Mouse (Mus musculus): Measurements from ENCODE around the gene Syne1. TPM values are rescaled to one million over a fixed set of nuclear protein-coding genes. Genes with fewer than 3 reads are reported as not detected.
"Not testable (repeated sequence)": the region's sequence is repeated elsewhere in the genome, so short reads cannot be mapped to it uniquely, and the experiment has no call there.

Syne1 gene
- polyA plus RNA-seq, 1 experiment: 4.3 TPM

DNA sequence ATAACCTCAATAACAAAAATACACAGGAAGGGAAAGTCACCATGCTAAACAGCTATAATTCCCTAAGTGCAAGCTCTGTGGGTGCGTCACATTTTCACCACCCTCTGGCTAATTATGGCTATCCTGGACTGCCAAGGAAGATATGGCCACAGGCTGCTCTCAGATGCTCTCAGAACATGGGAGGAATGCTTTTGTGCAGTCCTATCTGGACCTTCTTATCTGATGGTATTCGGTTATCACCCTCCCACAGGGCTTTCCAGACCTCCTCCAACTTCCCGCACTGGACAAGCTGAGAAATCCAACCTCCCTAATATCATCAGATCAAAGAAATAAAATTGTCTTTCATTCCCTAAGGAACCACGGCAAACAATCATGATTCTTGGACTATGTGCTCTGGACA is 28.4 kb downstream of the Syne1 start:
- 70% methylated on average over 4 of the region's 4 CpGs for WGBS
- no peak for DNase-seq (ENCODE audit: low read depth, low spot score)

DNA sequence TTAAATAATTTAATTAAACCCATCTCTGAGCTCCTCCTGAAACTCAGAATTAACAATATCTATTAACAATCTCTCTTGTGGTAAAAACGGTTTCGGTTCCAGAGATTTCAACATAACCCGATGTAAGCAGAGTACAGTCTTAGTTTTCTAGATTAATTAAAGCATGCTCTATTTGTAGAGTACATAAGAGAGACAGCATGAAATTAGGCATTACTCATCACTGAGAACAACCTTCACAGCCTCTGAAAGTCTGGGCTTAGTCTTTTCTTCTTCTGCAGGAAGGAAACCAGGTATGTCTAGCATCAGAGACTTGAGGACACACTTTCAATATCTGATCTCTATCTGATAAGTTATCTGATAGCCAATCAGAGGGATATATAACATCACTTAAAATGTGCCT is 29.0 kb downstream of the Syne1 start:
- 90% methylated on average over 3 of the region's 3 CpGs for WGBS

DNA sequence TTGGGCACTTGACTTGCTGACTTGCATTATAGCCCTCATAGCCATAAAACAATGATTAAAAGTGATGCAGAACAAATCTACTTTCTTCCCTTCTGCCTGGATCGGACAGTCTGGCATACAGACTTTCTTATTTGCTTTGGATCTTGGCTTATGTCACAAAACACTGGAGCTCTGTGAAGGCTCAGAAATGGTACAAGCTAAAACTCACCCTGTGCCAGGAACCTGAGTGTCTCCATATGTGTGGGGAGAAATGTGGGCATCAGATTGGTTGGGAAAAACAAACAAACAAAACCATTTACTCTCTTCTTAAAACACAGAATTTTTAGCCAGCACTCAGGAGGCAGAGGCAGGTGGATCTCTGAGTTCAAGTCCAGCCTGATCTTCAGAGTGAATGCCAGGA is 30.6 kb downstream of the Syne1 start:
- DNase-seq (ENCODE audit: low read depth, low spot score): no peak
- 64% methylated on average over 1 of the region's 1 CpGs for WGBS

More for the DNA sequence above, 29.0 kb downstream of the Syne1 start:
- DNase-seq (ENCODE audit: low read depth, low spot score): no peak

DNA sequence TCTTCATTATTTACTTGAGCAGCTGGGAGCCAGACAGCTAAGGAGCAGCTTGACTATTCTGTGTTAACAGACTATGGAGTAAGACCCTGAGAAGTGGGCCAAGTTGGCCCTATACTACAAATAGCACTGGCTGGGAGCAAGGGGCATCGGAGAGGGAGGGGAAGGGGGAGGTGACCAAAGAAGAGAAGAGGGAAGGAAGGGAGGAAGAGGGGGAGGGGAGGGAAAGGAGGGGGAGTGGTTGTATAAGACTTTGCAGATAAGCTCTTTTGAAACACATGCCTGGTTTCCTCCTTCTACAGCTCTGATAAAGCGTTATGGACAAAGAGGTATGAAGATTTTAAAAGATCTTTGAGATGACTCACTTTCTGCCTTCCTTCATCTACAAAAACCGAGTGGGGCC is 36.0 kb downstream of the Syne1 start:
- no peak for DNase-seq (ENCODE audit: low read depth, low spot score)
- whole genome bisulfite sequencing: 14% methylated on average over 3 of the region's 3 CpGs

DNA sequence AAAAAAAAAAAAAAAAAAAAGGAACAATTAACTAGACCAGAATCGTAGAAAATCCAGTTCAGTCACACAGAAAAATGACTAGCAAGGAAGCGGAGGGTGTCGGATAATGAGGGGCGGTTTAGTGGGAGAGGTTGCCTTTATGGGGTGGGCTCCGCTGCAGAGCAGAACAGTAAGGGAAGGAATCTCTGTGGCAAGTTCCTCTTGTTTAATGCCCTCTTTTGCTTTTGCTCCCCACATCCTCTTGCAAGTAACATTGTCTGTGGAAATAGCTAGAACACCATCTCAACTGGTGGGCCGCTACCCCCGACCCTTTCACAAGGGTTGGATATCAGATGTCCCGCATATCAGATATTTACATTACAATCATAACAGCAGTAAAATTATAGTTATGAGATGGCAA is 37.1 kb downstream of the Syne1 start:
- DNase-seq (ENCODE audit: low read depth, low spot score): no peak
- WGBS: 87% methylated on average over 8 of the region's 8 CpGs

DNA sequence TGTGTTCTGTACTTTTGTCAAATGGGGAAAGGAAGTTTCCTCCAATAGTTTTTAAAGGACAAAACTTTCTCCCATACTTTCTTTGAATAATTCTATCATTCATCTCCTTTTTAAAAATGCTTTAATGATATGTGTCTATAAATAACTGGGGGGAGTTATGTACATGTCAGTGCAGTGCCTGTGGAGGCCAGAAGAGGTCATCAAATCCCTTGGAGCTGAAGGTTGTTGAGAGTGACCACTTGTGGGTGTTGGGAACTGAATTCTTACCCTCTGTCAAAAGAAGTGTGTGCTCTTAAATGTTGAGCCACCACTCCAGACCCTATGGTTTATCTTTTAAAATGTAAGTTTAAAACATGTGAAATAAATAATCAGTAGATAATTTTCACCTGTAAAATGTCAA is 39.0 kb downstream of the Syne1 start:
- DNase-seq (ENCODE audit: low read depth, low spot score): no peak

DNA sequence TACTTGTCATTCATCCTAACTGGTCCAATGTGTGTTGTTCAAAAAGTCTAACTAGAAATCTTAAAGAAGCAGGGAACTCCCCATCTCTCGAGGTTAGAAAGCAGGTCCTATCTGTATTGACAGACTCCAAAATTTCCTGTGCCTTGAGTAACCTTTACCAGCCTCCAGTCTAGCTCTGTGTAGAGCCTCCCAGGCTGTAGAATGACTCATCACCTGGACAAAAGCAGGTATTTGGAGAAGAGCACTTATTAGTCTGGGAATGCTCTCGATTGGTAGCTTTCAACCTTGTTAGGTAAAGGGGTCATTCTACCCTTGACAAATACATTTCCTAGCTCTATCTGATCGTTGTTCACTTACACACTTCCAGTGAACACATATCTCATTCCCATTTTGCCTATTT is 39.9 kb downstream of the Syne1 start:
- no peak for DNase-seq (ENCODE audit: low read depth, low spot score)
- 48% methylated on average over 3 of the region's 3 CpGs for WGBS

DNA sequence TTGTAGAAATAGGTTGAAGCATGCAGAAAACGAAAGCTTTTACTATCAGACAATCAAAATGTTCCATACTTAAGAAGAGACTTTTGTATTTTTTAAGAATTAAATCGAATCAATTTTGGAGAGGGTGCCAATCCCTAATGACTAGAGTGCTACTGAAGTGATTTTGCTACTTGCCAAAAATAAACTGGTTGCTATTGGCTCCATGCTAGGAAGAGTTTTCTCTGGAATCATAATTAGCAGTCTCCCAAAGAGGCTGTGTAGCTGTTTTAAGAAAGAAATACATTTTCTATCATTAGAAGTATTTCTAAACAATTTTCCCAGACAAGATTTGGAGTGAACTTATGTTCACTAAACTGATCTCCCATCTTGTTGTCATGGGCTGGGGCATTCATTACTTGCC is 43.8 kb downstream of the Syne1 start:
- DNase-seq (ENCODE audit: low read depth, low spot score): no peak
- 57% methylated on average over 2 of the region's 2 CpGs for whole genome bisulfite sequencing

DNA sequence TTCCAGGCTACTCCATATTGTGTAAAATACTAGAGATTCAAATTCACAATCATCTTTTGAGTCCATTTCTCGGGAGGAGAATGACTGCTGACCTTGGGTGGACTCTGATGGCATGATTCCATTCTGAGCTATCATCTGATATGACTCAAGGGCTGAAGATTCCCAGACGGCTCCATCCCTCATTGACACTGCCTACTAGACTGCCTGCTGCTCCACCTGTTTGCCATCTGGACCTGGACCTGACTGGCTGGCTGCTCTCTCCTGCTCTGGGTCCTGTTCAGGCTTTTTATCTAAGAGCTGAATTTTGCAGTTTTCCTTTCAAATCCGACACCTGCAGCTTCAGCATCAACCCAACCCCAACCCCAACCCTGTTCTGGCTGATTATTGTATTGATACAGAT is 46.5 kb downstream of the Syne1 start:
- WGBS: 60% methylated on average over 3 of the region's 3 CpGs
- DNase-seq (ENCODE audit: low read depth, low spot score): no peak

DNA sequence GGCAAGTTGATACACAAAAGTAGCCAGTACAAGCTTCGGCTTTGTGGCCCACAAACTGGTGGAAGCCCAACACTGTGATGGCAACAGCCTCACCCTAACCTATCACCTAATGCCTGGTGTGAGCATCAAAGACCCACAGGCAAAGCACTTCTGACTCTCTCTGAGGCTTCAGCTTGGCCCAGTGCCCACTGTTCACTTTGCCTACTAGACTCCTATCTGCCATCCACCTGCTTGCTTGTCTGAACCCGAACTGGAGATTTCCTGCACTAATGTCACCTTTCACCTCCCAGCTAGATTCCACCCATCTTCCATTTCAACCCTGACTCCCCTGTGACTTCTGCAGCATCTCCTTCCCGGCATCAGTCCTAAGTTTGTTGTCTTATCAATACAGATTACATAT is 47.4 kb downstream of the Syne1 start:
- no peak for DNase-seq (ENCODE audit: low read depth, low spot score)
- 68% methylated on average over 3 of the region's 3 CpGs for WGBS

DNA sequence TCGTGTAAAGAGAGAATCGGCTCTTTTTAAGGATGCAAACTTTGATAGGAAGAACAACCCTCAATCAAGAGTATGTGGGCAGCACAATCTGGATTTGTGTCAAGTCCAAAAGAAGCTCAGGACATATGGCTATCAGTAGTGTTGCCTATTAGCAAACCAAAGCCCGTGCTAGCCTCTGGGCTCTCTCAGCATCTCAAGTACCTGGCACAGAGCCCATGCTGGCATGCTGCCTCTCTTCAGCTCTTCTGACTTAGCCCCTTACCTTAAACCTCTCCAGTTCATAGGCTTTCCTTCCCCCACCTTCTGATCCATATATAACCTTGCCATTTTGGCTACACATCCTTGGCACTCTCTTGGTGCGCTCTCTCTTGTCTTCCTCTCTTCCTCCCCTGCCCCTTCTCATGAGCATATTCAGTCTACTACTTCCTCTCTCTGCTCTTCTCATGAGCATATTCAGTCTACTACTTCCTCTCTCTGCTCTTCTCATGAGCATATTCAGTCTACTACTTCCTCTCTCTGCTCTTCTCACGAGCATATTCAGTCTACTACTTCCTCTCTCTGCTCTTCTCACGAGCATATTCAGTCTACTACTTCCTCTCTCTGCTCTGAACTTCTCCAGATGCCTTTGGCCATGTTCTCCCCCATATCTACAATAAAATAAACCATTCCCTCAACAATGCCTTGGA is 51.5 kb downstream of the Syne1 start:
- 67% methylated on average over 6 of the region's 6 CpGs for WGBS
- DNase-seq (ENCODE audit: low read depth, low spot score): not testable (repeated sequence)

DNA sequence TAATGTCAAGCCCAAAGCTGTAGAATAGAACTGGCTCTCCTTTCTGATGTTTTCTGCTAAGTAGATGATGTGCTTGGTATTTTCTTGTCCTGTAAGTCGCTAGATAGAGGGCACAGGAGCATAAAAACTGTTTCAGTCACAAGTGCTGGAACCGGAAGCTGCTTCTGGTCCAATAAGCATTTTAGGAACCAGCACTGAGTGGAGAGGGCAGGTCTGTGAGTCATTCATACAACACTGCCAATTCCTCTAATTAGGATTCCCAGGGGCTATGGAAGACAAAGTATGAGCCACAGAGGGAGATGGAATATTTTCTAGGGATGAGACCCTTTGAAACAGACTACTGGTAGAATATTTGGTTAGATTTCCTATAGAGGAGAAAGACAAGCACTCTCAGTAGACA is 53.4 kb downstream of the Syne1 start:
- WGBS: 60% methylated on average over 2 of the region's 2 CpGs

DNA sequence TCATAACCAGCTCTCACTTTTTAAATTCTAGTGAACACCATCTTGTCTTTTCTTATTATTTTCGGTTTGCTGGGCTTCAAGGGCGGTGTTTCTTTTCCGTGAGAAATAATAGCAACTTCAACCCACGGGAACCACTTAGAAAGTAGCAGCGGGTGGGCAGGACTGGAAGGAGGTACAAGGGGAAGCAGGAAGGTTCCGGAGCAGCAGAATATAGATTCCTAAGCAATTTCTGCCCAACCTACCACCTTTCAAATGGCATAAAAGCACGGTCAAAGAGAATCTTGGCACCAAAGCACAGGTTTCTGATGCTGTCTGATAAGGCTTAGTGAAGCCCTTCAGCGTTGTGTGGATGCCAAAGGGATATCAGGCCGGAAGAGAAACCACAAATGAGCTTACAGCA is 60.2 kb downstream of the Syne1 start:
- DNase-seq (ENCODE audit: low read depth, low spot score): no peak
- WGBS: 81% methylated on average over 9 of the region's 9 CpGs

More for the DNA sequence above, 53.4 kb downstream of the Syne1 start:
- no peak for DNase-seq (ENCODE audit: low read depth, low spot score)

DNA sequence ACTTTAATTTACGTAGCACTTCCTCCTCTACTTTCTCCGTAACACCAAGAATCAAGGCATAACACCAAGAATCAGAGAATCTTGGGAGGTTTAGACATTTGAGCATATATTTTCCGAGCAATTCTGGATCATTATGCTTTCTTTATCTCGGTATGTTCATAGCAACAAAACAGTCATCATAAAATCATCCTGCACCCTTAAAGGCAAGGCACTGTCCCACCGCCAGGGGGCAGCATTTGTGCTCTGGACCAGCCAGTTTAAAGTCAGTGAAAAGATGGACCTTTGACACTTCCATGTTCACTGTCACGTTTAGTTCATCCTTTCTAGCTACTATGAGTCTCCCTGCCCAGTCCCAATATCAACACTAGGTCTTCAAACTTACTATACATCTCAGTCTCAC is 61.3 kb downstream of the Syne1 start:
- WGBS: 60% methylated on average over 6 of the region's 6 CpGs
- DNase-seq (ENCODE audit: low read depth, low spot score): no peak

DNA sequence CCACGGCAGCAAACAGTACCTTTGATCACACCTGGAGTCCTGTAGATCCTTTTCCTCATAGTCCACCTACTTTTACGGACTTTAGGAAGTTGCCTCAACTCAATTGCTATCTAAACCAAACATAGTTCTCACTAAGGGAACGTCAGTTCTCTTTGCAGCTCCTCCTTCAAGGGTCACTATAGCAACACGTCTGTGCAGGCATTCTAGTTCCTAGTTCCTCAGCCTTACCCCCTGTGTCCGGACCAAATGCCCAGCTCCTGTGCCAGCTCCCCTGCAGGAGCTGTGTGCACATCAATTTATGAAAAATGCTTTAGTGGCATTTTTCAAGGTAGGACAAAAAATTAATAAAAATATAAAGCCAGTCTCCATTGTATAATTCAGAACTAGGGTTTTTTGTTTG is 63.2 kb downstream of the Syne1 start:
- no peak for DNase-seq (ENCODE audit: low read depth, low spot score)
- 18% methylated on average over 5 of the region's 5 CpGs for WGBS

DNA sequence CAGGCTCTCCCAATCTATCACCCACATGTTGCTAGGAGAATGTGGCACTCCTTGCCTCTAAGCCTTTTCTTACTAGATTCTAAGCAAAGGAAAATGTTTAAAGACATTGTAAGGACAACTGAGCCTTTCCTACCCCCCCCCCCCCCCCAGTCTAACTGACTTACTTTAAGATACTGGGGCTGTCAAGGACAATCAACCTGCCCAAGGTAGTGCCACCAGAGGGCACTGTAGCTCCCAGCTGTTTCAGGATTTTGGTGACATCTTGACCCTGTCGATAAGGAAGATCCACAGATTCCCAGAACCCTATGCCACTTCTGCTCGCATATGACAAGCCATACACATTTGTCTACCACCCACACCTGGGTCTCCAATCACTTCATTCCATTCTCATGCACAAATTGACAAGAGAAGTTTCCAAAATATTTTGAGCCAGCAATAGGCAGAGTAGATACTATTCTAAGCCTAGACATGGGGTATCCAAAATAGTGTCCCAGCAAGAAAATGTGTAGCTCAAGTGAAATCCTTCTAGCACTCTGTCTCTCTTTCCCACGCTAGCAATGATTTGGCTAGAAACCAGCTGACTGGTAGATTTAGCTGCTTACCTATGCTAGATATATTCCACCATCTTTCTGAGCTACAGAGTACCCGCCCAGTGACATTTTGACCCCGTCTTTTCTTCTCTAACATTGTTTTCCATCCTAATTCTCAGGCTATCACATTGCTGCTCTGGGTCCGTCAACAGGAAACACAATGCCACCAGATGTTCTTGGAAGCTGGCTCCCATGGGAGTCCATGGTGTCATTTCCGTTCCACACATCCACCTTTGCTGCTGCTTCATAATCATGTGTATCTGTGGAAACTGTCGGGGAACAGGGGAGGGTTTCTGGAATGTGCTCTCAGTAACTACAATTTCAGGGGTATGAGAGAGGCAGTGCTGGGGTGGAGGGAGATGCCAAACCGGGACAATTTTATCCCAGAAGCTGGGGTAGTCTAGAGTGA is 70.4 kb downstream of the Syne1 start:
- 72% methylated on average over 9 of the region's 9 CpGs for WGBS
- no peak for DNase-seq (ENCODE audit: low read depth, low spot score)

DNA sequence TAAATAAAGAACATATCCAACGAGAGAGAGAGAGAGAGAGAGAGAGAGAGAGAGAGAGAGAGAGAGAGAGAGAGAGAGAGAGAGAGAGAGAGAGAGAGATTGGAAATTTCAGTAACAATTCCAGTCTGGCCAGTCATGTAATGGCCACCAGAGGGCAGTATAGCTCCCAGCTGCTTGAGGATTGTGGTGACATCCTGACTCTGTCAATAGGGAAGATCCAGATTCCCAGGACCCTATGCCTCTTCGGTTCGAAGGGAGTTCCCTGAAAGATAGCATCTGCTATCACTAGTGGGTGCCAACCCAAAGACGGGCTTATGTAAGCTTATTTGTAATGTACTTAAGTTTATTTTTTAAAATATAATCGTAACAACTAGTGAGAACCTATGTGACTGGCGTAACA is 71.2 kb downstream of the Syne1 start:
- 45% methylated on average over 6 of the region's 6 CpGs for WGBS

DNA sequence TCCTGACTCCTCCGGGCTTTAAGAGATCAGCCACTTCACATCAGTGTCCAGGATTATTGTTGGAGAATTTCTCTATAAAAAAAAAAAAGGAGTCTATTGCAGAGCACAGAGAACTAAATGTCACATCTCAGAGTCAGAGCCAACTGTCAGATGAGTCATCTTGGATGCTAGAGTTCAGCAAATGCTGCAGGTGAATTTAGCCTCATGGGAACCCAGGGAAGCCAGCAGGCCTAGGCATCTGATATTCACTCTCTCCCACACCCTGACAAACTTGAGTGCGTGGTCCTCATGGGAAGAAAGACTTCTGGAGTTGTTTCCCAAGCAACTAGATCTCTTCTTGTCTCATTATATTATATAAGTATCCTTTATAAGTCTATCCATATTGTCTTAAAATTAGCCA is 82.6 kb downstream of the Syne1 start:
- WGBS: 82% methylated on average over 2 of the region's 2 CpGs
- DNase-seq (ENCODE audit: low read depth, low spot score): no peak

More for the DNA sequence above, 71.2 kb downstream of the Syne1 start:
- no peak for DNase-seq (ENCODE audit: low read depth, low spot score)

DNA sequence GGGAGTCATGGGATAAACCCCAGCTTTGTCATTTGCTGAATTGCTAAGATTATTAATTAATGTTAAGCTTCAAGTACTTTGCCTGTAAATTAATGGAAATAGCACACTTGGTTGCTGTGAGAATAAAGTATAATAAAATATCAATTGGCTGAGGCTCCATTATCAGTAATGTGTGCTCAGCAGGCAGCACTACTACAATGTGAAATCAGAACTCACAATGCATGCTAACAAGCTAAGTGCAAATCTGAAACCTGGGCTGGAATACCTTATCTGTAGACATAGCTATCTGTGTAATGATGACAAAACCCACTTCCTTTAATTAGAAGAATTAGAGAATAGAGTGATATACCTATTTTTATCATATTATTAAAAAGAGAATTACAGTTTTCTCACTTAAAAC is 97.5 kb downstream of the Syne1 start:
- DNase-seq (ENCODE audit: low read depth, low spot score): no peak

DNA sequence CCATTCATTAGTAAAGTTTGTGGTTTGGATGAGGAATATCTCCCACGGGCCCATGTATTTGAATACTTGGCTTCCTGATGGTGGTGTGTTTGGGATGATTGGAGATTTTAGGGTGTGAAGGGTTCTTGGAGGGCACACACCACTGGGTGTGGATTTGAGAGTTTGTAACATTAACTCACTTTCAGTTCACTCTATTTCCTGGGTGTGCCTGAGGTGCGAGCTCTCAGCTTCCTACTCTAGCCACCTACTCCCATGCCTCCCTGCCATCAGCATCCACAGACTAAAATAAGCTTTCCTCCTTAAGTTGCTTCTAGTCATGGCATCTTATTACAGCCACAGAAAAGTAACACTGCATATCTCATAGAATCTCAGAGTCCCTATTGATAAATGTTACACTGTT is 101.3 kb downstream of the Syne1 start:
- WGBS: 88% methylated on average over 2 of the region's 2 CpGs
- DNase-seq (ENCODE audit: low read depth, low spot score): no peak
